Mouse (Mus musculus) testis, adult 2 months (tissue): ENCODE results near the gene Rflnb. TPM values are rescaled to one million over a fixed set of nuclear protein-coding genes. Genes with fewer than 3 reads are reported as not detected.

Experiments
- H3K27ac ChIP-seq: fragments of 200-500 bp; 2 replicates; pipeline ENCODE4 v1.5.1; 2012; ENCODE audit warnings: low read depth, low read length; ENCODE audit not compliant: control insufficient read depth, insufficient read depth
- H3K27me3 ChIP-seq: fragments of 200-500 bp; 2 replicates; pipeline ENCODE4 v1.6.1; 2012; ENCODE audit warnings: mild to moderate bottlenecking, low read length, moderate library complexity; ENCODE audit not compliant: control insufficient read depth, insufficient read depth
- H3K36me3 ChIP-seq: fragments of 200-500 bp; 2 replicates; pipeline ENCODE4 v1.6.1; 2012; ENCODE audit warnings: mild to moderate bottlenecking, low read length; ENCODE audit not compliant: control insufficient read depth, insufficient read depth
- H3K4me1 ChIP-seq: fragments of 200-500 bp; 2 replicates; pipeline ENCODE4 v1.6.1; 2012; ENCODE audit warnings: low read length; ENCODE audit not compliant: control insufficient read depth, insufficient read depth
- H3K4me3 ChIP-seq: fragments of 200-500 bp; 2 replicates; pipeline ENCODE4 v1.5.1; 2012; ENCODE audit warnings: low read depth, mild to moderate bottlenecking, low read length, moderate library complexity, mixed read lengths; ENCODE audit not compliant: control insufficient read depth
- CTCF ChIP-seq: fragments of 200-500 bp; IDR thresholded peaks from 2 replicates; pipeline ENCODE4 v1.5.1; 2012; ENCODE audit warnings: low read depth, mild to moderate bottlenecking, inconsistent platforms, low read length, moderate library complexity; ENCODE audit not compliant: control insufficient read depth, insufficient read depth, insufficient replicate concordance
- POLR2A ChIP-seq: fragments of 200-500 bp; IDR thresholded peaks from 2 replicates; pipeline ENCODE4 v1.6.1; 2012; ENCODE audit warnings: low read depth, mild to moderate bottlenecking, inconsistent platforms, low read length, moderate library complexity; ENCODE audit not compliant: control insufficient read depth
- polyA plus RNA-seq: library from polyadenylated mRNA; depleted of rRNA; stranded (reverse); fragments of >200 nt; gene quantifications from 2 replicates; pipeline ENCODE4 v1.2.3, GENCODE M21; 2012

The Rflnb gene
- polyA plus RNA-seq, 1 experiment = 0.64 TPM

GRCm38 (mm10) chr11:76064411-76064810 lies 36.8 kb upstream of the Rflnb start:
- no peak overlapping the region for H3K4me3 ChIP-seq
- H3K27ac ChIP-seq = no peak overlapping the region
- H3K4me1 ChIP-seq = no peaks in the 10 kb centered on the region
- no peaks in the 10 kb centered on the region for H3K27me3 ChIP-seq
- TF ChIP-seq POLR2A (no peak), CTCF (no peak)
- H3K36me3 ChIP-seq = no peaks in the 10 kb centered on the region

GRCm38 (mm10) chr11:76060906-76061305 lies 33.3 kb upstream of the Rflnb start:
- Histone ChIP-seq H3K27me3 (no peaks in the 10 kb centered on the region), H3K4me1 (no peaks in the 10 kb centered on the region), H3K27ac (no peak overlapping the region), H3K4me3 (no peak overlapping the region), H3K36me3 (no peaks in the 10 kb centered on the region)
- TF ChIP-seq POLR2A = no peak
- no peak for TF ChIP-seq CTCF

GRCm38 (mm10) chr11:76059971-76060370 lies 32.4 kb upstream of the Rflnb start:
- Histone ChIP-seq H3K36me3 (no peaks in the 10 kb centered on the region), H3K4me3 (no peak overlapping the region), H3K4me1 (no peaks in the 10 kb centered on the region), H3K27ac (no peak overlapping the region), H3K27me3 (no peaks in the 10 kb centered on the region)
- TF ChIP-seq POLR2A = no peak
- no peak for TF ChIP-seq CTCF

DNA sequence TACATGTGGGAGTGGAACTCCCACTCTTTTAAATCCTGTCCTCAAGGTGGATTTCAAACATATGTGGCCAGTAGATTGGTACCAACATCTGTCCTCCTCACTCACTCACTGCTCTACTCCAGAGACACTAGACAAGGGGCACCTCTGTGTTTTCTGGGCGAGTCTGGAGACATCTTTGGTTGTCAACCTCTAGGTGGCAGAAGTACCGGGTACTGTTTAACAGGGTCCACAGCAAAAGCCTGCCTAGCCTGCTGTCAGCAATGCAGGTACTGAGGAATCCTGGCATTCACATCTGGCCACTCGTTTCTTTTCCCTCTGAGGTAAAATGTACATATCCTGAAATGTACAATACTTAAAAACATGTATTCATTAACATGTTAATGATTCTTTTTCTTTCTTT lies 28.9 kb upstream of the Rflnb start:
- Histone ChIP-seq H3K4me1 (no peaks in the 10 kb centered on the region), H3K36me3 (no peaks in the 10 kb centered on the region), H3K27me3 (no peaks in the 10 kb centered on the region), H3K4me3 (no peak overlapping the region), H3K27ac (no peak overlapping the region)
- no peak for TF ChIP-seq POLR2A
- no peak for TF ChIP-seq CTCF

DNA sequence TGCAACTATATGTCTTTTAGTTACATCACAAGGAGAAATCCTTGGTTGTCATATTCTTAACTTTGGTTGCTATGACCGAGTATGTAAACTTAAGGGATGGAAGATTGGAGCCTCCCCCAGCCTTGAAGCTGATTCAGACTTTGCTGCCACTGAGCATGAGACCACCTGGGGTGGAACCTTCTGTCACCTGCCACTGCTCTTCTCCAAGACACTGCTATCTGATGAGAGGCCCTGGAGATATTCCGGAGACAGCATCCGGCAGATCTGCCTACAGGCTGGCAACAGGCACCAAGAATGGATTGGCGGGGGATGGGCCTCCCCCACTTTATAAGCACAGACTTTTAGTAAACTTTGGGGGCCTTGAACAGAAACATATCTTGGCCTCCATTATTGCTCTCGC lies 24.9 kb upstream of the Rflnb start:
- Histone ChIP-seq H3K36me3 (no peaks in the 10 kb centered on the region), H3K4me1 (no peaks in the 10 kb centered on the region), H3K4me3 (no peak overlapping the region), H3K27me3 (no peaks in the 10 kb centered on the region), H3K27ac (no peak overlapping the region)
- no peak for TF ChIP-seq CTCF
- TF ChIP-seq POLR2A = no peak

- H3K27ac ChIP-seq = no peak overlapping the region
- TF ChIP-seq POLR2A = no peak
- TF ChIP-seq CTCF = no peak
These were observed 23.5 kb upstream of the Rflnb start for GRCm38 (mm10) chr11:76050967-76051512.

GRCm38 (mm10) chr11:76050509-76050908 lies 22.9 kb upstream of the Rflnb start:
- no peak overlapping the region for H3K4me3 ChIP-seq
- no peaks in the 10 kb centered on the region for H3K4me1 ChIP-seq
- H3K36me3 ChIP-seq = no peaks in the 10 kb centered on the region
- no peak overlapping the region for H3K27ac ChIP-seq
- TF ChIP-seq POLR2A (no peak), CTCF (no peak)
- H3K27me3 ChIP-seq = no peaks in the 10 kb centered on the region

More at GRCm38 (mm10) chr11:76050967-76051512, 23.5 kb upstream of the Rflnb start:
- no peak overlapping the region for H3K4me3 ChIP-seq
- no peaks in the 10 kb centered on the region for H3K4me1 ChIP-seq
- no peaks in the 10 kb centered on the region for H3K36me3 ChIP-seq
- H3K27me3 ChIP-seq = no peaks in the 10 kb centered on the region

GRCm38 (mm10) chr11:76045367-76045766 lies 17.8 kb upstream of the Rflnb start:
- Histone ChIP-seq H3K27me3 (no peaks in the 10 kb centered on the region), H3K27ac (no peak overlapping the region), H3K4me1 (no peaks in the 10 kb centered on the region), H3K36me3 (no peaks in the 10 kb centered on the region), H3K4me3 (no peak overlapping the region)
- TF ChIP-seq POLR2A (no peak), CTCF (no peak)
